Mouse (Mus musculus) embryonic facial prominence, embryonic 11.5 days (tissue): ENCODE results near the gene Kitl. TPM values are rescaled to one million over a fixed set of nuclear protein-coding genes. Genes with fewer than 3 reads are reported as not detected.

Experiments used
- ATAC-seq: fragments of 200-750 bp; cut with Nextera tagmentation; replicated peaks from 2 replicates; pipeline ENCODE4 v1.8.0; 2017; ENCODE audit warnings: low read depth; ENCODE audit not compliant: insufficient number of reproducible peaks, low FRiP score, low TSS enrichment
- DNase-seq: peaks from one replicate; pipeline ENCODE4 v3.0.0-alpha.2; 2015; ENCODE audit warnings: low spot score
- H3K27ac ChIP-seq: fragments of 300-500 bp; sonication (generic); replicated peaks from 2 replicates; pipeline ENCODE4 v1.5.1; 2014; ENCODE audit warnings: mild to moderate bottlenecking, low read depth, low read length, control low read depth
- H3K27me3 ChIP-seq: fragments of 300-500 bp; sonication (generic); 2 replicates; pipeline ENCODE4 v1.6.1; 2014; ENCODE audit warnings: mild to moderate bottlenecking, low read length, moderate library complexity, mixed read lengths; ENCODE audit not compliant: control insufficient read depth, insufficient read depth
- H3K36me3 ChIP-seq: fragments of 300-500 bp; sonication (generic); replicated peaks from 2 replicates; pipeline ENCODE4 v1.6.1; 2014; ENCODE audit warnings: low read depth, mild to moderate bottlenecking, low read length, moderate library complexity, mixed read lengths; ENCODE audit not compliant: control insufficient read depth, insufficient read depth
- H3K4me1 ChIP-seq: fragments of 300-500 bp; sonication (generic); 2 replicates; pipeline ENCODE4 v1.6.1; 2014; ENCODE audit warnings: low read length, mixed read lengths; ENCODE audit not compliant: control insufficient read depth, insufficient read depth
- H3K4me2 ChIP-seq: fragments of 300-500 bp; sonication (generic); 2 replicates; pipeline ENCODE4 v1.6.1; 2014; ENCODE audit warnings: low read depth, mild to moderate bottlenecking, control low read depth, low read length, moderate library complexity
- H3K4me3 ChIP-seq: fragments of 300-500 bp; sonication (generic); 2 replicates; pipeline ENCODE4 v1.5.1; 2014; ENCODE audit warnings: low read depth, low read length, control low read depth
- H3K9ac ChIP-seq: fragments of 300-500 bp; sonication (generic); replicated peaks from 2 replicates; pipeline ENCODE4 v1.6.1; 2014; ENCODE audit warnings: mild to moderate bottlenecking, control low read depth, low read length
- H3K9me3 ChIP-seq: fragments of 300-500 bp; sonication (generic); replicated peaks from 2 replicates; pipeline ENCODE4 v1.6.1; 2016; ENCODE audit warnings: mild to moderate bottlenecking, low read length, inconsistent platforms, mixed read lengths; ENCODE audit not compliant: control insufficient read depth
- WGBS: fragments of 180-500 bp; shearing (Covaris S2); extraction: QIAGEN DNeasy Blood & Tissue Kit; methylation state at CpG from one replicate; pipeline ENCODE4 v1.1.7; 2014; 5-methylcytosine and 5-hydroxymethylcytosine counted together
- polyA plus RNA-seq: library from polyadenylated mRNA; unstranded; fragments of >200 nt; fragmentation: Nextera tagmentation; extraction: Ambion mirVana; gene quantifications from 2 replicates; pipeline ENCODE4 v1.2.1, GENCODE M21; 2014

The Kitl gene
- polyA plus RNA-seq, 1 experiment from 2014 or later: 17.0 TPM

GRCm38 (mm10) chr10:100031631-100032030, 16.2 kb downstream of the Kitl start:
- Histone ChIP-seq H3K9ac (no peak overlapping the region), H3K9me3 (no peaks in the 10 kb centered on the region), H3K27me3 (no peaks in the 10 kb centered on the region), H3K36me3 (no peaks in the 10 kb centered on the region), H3K4me1 (no peaks in the 10 kb centered on the region), H3K4me2 (no peak overlapping the region; the same call in 1 of the 2 replicates), H3K4me3 (no peak overlapping the region), H3K27ac (no peak overlapping the region)
- DNase-seq (no peak), ATAC-seq (no peak)
- 7% methylated on average over 11 of the region's 11 CpGs for WGBS

- Histone ChIP-seq H3K36me3 (no peaks in the 10 kb centered on the region), H3K9me3 (no peaks in the 10 kb centered on the region), H3K9ac (no peak overlapping the region), H3K27me3 (no peaks in the 10 kb centered on the region), H3K4me3 (no peak overlapping the region), H3K27ac (no peak overlapping the region), H3K4me2 (no peak overlapping the region), H3K4me1 (no peaks in the 10 kb centered on the region)
- WGBS: 80% methylated on average over 3 of the region's 3 CpGs
- ATAC-seq: no peak
- no peak for DNase-seq
Measured at GRCm38 (mm10) chr10:100032566-100032965, 17.1 kb downstream of the Kitl start.

- Histone ChIP-seq H3K4me3 (no peak overlapping the region), H3K9me3 (no peaks in the 10 kb centered on the region), H3K27ac (no peak overlapping the region), H3K4me1 (0 out of 2 replicates have a peak, but pooled peaks cover 3% of the 10 kb centered on the region), H3K36me3 (no peaks in the 10 kb centered on the region), H3K9ac (no peak overlapping the region), H3K27me3 (no peaks in the 10 kb centered on the region), H3K4me2 (no peak overlapping the region)
- DNase-seq: no peak
- ATAC-seq: no peak
- WGBS: 49% methylated on average over 4 of the region's 4 CpGs
Measured at GRCm38 (mm10) chr10:100036021-100036420, 20.6 kb downstream of the Kitl start.

GRCm38 (mm10) chr10:100038342-100038898, 23.0 kb downstream of the Kitl start:
- no peaks in the 10 kb centered on the region for H3K9me3 ChIP-seq
- ATAC-seq: no peak
- no peak overlapping the region for H3K4me2 ChIP-seq
- WGBS: 48% methylated on average over 12 of the region's 12 CpGs
- no peaks in the 10 kb centered on the region for H3K27me3 ChIP-seq
- no peak overlapping the region for H3K4me3 ChIP-seq
- H3K4me1 ChIP-seq: 0 out of 2 replicates have a peak, but pooled peaks cover 3% of the 10 kb centered on the region
- no peak overlapping the region for H3K9ac ChIP-seq
- H3K36me3 ChIP-seq: no peaks in the 10 kb centered on the region
- DNase-seq: no peak
- no peak overlapping the region for H3K27ac ChIP-seq

GRCm38 (mm10) chr10:100038994-100039393, 23.6 kb downstream of the Kitl start:
- no peak overlapping the region for H3K4me3 ChIP-seq
- no peaks in the 10 kb centered on the region for H3K27me3 ChIP-seq
- ATAC-seq (no peak), DNase-seq (no peak)
- no peaks in the 10 kb centered on the region for H3K36me3 ChIP-seq
- 87% methylated on average over 8 of the region's 8 CpGs for WGBS
- 0 out of 2 replicates have a peak, but pooled peaks cover 3% of the 10 kb centered on the region for H3K4me1 ChIP-seq
- no peak overlapping the region for H3K27ac ChIP-seq
- H3K4me2 ChIP-seq: no peak overlapping the region
- H3K9me3 ChIP-seq: no peaks in the 10 kb centered on the region
- no peak overlapping the region for H3K9ac ChIP-seq

- Histone ChIP-seq H3K4me1 (no peaks in the 10 kb centered on the region), H3K27me3 (no peaks in the 10 kb centered on the region), H3K9me3 (no peaks in the 10 kb centered on the region), H3K9ac (no peak overlapping the region), H3K4me3 (no peak overlapping the region), H3K36me3 (no peaks in the 10 kb centered on the region), H3K27ac (no peak overlapping the region), H3K4me2 (no peak overlapping the region)
- DNase-seq: no peak
- WGBS: 87% methylated on average over 5 of the region's 5 CpGs
- no peak for ATAC-seq
Measured at GRCm38 (mm10) chr10:100043748-100044147, 28.3 kb downstream of the Kitl start.

- no peak for ATAC-seq
- Histone ChIP-seq H3K4me3 (no peak overlapping the region), H3K27me3 (no peaks in the 10 kb centered on the region)
Measured at GRCm38 (mm10) chr10:100044153-100044552, 28.7 kb downstream of the Kitl start.

GRCm38 (mm10) chr10:100051146-100051783, 35.8 kb downstream of the Kitl start:
- Histone ChIP-seq H3K36me3 (no peaks in the 10 kb centered on the region), H3K9ac (no peak overlapping the region), H3K9me3 (no peaks in the 10 kb centered on the region), H3K27me3 (no peaks in the 10 kb centered on the region), H3K4me3 (no peak overlapping the region), H3K27ac (no peak overlapping the region), H3K4me2 (no peak overlapping the region), H3K4me1 (no peaks in the 10 kb centered on the region)
- ATAC-seq (no peak), DNase-seq (peak; percentile 26)
- 23% methylated on average over 10 of the region's 10 CpGs for WGBS

More at GRCm38 (mm10) chr10:100044153-100044552, 28.7 kb downstream of the Kitl start:
- Histone ChIP-seq H3K27ac (no peak overlapping the region), H3K9ac (no peak overlapping the region), H3K4me1 (no peaks in the 10 kb centered on the region), H3K9me3 (no peaks in the 10 kb centered on the region), H3K4me2 (no peak overlapping the region), H3K36me3 (no peaks in the 10 kb centered on the region)
- DNase-seq: no peak
- 90% methylated on average over 6 of the region's 6 CpGs for WGBS
